Mouse (Mus musculus) cerebellum, adult 11 months (tissue): Measurements from ENCODE around the gene Zfyve1.

Experiments used
- DNase-seq: peaks from one replicate; pipeline ENCODE4 v3.0.0; 2022

The Zfyve1 gene

DNA sequence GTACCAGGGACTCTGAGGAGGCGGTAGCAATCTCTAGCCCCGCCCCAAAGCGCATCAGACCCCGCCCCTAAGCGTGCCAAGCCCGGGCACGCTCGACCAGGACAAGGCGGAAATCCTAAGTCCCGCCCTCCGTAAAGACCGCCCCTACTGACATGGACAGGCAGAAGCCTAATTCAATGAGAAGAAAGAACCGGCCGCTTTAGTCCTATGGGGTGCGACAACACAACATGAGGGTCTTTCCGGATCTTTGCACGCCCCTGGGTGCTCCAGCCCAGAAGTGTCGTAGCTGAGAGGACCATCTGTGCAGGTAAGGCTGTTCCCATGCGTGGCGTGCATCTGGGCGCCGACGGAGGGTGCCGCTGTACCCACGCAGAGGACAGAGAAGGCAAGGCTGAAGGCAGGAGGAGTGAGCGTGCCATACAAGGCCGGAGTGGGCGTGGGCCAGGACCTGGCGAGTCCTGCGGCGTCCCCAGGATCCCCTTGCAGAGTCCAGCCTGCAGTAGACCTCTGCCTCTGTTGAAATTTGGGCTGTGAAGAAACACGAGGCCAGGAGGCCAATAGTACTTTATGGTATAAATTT is 76.6 kb downstream of the Zfyve1 start, which contains the start of gene Dcaf4:
Gene Dcaf4, plus strand, starts transcription at position 156 of the 580 bp plus-strand sequence.
- DNase-seq: peak; percentile 97

DNA sequence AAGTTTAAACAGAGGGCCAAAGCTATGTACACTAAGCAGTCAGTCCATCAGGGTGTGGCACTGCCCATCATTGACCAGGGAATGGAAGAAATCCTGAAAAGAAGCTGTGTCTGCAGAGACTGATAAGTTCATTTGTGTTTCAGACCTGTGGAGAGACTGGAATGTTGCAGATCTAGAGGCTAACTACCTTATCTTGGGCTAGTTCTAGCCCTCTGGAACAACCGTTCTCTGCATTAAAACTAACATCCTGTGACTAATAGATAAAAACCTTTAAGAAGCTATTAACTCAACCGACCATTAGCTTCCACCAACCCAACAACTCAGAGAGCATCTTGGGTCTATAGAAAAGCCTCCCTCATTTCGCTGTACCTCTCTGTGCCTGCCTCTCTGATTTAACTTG is 79.4 kb downstream of the Zfyve1 start:
- no peak for DNase-seq

DNA sequence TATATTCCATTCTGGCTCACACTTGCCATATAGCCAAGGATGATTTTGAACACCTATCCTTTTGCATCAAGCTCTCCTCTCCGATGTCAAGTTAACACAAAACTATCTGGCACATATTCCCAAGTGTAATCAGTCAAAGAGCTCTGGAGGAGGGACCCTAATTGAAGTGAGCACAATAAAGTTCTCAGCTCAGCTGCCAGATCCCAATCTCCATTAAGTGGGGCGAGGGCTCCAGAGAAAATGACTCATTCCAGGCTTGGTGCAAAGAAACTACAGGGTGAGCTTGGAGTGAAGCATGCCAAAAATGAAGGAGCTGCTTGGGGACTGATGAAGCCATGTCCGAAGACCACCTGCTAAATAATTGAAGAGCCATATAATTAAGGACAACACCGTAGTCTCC is 82.8 kb downstream of the Zfyve1 start:
- no peak for DNase-seq

DNA sequence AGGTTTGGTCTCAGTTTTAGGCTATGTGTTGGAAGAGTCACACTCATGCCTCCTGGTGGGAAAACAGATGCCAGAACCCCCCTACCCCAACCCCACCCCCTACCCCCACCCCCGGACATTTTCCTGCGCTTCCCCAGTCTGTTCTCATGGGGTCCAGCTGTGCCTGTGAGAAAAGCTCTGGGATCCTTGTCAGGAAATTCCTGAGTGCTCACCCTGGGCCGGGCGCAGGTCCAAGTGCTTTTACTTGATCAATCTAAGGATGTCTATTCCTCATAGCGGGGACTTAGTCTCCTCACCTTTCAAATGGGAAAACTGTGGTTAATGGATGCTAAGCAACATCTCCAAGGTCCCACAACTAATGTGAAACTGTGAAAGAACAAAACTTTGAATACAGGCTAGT is 83.8 kb downstream of the Zfyve1 start:
- DNase-seq: no peak

DNA sequence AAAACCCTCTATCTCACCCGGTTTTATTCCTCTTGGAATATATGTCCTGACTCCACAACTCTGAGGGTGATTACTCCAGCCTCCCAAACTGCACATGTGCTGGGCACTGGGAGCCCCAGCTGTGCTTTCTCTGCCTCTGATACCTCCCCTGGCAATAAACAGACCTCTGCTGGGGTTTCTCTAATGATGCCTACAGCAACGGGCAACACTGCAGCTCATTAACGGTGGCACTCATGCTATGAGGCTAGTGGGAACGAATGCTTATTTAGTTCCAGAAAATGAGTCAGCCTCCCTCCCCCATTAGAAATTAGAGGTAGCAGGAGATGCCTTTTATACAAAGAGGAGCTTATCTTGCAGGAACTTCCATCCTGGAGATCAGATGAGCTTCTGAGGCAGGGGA is 84.2 kb downstream of the Zfyve1 start:
- no peak for DNase-seq

DNA sequence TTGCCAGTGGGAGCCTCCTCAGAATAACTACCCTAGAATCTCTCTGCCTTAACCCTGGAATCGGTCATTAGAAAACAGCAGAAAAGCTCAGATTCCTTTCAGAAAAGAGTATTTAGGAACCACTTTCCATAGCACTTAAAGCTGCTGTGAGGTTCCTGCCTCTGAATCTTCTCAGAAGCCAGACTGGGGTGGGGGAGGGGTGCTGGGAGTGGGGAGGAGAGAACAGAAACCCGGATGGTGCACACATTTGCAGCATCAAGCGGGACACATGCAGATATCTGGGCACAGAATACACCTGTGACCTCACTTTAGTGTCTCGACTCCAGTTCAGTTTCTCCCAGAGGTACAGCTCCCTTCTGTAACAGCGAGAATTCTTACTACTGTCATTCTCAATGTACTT is 86.4 kb downstream of the Zfyve1 start:
- DNase-seq: no peak

DNA sequence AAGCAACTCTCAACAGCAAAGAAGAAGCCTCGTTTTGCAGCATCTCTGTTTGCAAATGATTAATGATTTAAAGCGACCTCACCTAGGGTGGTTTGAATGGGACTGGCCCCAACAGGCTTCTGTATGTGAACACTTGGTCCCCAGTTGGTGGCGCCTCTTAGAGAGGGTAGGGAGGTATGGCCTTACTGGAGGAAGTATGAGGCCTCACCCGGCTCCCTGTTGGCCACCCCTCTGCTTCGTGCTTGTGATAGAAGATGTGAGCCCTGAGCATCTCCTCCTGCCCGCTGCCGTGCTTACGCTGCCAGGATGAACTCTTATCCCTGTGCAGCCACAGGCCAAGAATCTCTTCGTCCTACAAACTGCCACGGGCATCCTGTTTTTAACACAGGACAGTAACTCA is 90.5 kb downstream of the Zfyve1 start:
- no peak for DNase-seq

DNA sequence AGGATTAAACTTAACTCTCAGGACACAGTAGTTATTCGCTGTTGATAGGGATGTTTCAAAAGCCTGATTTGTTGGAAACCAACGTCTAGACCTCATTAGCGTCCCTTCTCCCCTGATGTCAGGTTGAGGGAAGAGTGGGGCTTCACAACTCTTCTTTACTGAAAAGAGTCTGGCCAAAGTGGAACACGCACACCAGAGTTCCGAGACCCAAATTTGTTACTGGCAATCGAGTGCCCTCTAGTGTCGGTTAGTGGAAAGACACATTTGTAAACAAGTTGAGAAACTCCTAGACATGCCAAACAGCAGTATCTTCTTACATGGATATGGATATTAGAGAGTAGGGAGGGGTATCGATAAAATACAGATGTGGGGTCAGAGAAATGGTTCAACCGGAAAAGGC is 94.8 kb downstream of the Zfyve1 start:
- DNase-seq: peak; percentile 61

DNA sequence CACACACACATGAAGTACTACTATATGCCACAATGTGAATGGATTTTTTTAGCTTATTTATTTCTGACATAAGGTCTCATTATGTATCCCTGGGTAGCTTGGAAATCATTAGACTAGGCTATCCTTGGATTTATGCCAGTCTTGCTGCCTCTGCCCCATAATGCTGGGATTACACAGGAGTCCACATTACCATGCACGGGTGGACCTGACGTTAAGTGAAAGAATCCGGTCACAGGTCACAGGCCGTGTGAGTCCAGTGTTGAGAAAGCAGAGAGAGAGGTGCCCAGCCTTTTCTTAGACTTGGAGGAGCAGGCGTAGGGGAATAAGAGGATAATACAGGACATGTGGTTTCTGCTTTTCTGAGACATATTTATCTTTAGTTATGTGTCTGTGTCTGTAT is 97.8 kb downstream of the Zfyve1 start:
- no peak for DNase-seq

DNA sequence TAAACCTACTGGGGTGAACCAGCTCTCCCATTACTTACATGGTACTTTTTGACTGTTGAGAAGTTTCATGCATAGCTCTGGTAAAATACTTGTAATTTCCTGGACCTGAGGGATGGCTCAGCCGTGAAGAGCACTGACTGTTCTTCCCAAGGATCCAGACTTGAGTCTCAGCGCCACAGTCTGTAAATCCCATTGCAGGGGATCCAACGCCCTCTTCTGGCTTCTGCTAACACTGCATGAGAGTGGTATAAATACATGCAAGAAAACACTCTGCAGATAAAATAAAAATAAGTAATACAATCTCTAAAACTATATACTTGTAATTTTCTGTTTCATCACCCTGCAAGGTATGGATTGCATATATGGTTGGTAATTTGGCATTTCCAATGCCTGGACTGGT is 99.1 kb downstream of the Zfyve1 start:
- no peak for DNase-seq

DNA sequence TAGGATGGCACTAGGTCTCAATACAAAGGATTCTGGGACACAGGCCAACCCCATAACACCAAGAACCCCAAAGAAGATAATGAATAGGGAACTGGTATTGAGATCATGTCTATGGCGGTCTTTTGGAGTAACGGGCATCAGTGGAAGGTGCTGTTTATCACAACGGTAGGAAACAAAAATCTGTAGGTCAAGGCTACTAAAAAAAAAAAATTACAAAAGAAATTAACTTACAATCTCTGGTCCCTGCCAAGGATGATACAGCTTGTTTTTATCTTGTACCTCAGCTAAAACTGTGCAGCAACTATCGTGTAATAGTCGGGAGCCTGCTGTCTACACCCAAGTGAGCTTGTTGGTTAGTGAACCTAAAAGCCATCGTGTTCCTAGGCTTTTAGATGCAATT is 100.3 kb downstream of the Zfyve1 start:
- DNase-seq: no peak
